18 mouse cellular contexts compared by ENCODE assay signal in the genomic region with DNA sequence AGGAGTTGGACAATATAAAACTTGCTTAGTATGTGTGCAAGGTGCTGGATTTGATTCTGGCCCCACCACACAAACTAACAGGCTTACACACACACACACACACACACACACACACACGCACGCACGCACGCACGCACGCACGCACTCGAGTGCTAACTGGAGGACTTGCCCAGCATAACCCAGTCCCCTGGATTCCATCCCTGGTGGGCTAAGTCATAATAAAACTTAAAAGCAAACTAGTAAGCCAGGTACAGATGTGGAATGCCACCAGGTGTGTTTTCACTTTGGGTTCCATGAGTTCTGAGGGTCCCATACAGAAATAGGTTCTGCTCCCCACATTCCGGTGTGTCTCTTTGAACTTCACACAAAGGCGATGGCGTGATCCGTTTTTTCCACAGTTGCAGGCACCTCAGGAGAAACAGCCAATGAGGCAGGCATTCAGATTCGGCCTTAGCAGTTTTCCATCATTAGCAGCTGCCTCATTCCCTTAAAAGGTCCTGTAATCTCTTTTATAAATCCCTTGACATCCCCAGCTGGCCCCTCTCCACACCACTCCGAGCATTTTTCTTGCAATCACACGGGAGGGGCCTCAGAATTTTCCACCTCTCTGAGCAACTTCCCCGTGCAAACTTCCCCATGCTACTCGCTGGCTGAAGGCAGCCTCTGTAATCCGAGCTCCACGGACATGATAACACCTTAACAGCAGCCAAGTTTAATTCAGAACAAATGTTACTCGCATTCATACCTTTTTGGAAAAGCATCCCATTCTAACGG. TPM values are rescaled to one million over a fixed set of nuclear protein-coding genes. Genes with fewer than 3 reads are reported as not detected.
DNase-seq lines count a peak whose midpoint lies in the region; ATAC-seq and TF ChIP-seq lines count a peak whose summit lies in the region.
"Had no signal": no experiment of that assay in that cellular context is flagged by ENCODE, and none has a peak within 500 bp of the region (broad histone marks: within the 10 kb centered on the region; RNA-seq: fewer than 3 reads in every experiment).

No protein-coding gene starts in this region.

- intact Hi-C loops in heart, postnatal 14 days (cut with DNase I), result loop anchor here (5.0 kb wide), 1 partner anchor 208 kb away; no protein-coding TSS in a partner anchor

- H3K4me3 ChIP-seq in heart, embryonic 13.5 days, result no peak overlapping the region
- no peak overlapping the region for H3K4me3 ChIP-seq in heart, postnatal 0 days (ENCODE audit: low read depth, low read length)
- H3K4me3 ChIP-seq in stomach, embryonic 15.5 days (replicated peaks), result no peak overlapping the region
- H3K4me3 ChIP-seq in midbrain, embryonic 11.5 days (ENCODE audit: low read depth, low read length), result no peak overlapping the region
- H3K4me3 ChIP-seq: left cerebral cortex, adult 2 months; midbrain, embryonic 12.5 days; myocyte had no signal

- peaks cover 37% of the 10 kb centered on the region for H3K4me1 ChIP-seq in heart, embryonic 13.5 days
- H3K4me1 ChIP-seq in heart, postnatal 0 days (ENCODE audit: control insufficient read depth, insufficient read depth), result peaks cover 7% of the 10 kb centered on the region
- H3K4me1 ChIP-seq in stomach, embryonic 15.5 days, result 0 out of 2 replicates have a peak, but pooled peaks cover 2% of the 10 kb centered on the region
- H3K4me1 ChIP-seq in midbrain, embryonic 11.5 days (ENCODE audit: control insufficient read depth, insufficient read depth, low read length), result no peaks in the 10 kb centered on the region
- H3K4me1 ChIP-seq: midbrain, embryonic 12.5 days had no signal

- DNase-seq in heart, postnatal 14 days, result no peak
- DNase-seq in lung, postnatal 10 days, result peak; percentile 48
- DNase-seq in lung, postnatal 25 days (ENCODE audit: low spot score), result no peak
- DNase-seq in heart, postnatal 0 days (ENCODE audit: low spot score), result peak; percentile 43
- DNase-seq in MN1 (ENCODE audit: low spot score), result no peak
- DNase-seq in midbrain, embryonic 11.5 days (ENCODE audit: low spot score, missing footprints), result no peak
- DNase-seq: cerebellum, adult 11 months; gastrocnemius, postnatal 14 days; kidney, adult 9 months had no signal

- ATAC-seq in heart, embryonic 13.5 days (ENCODE audit: extremely low read depth, insufficient number of reproducible peaks, low FRiP score, low TSS enrichment), result peak; percentile 20; the same call in 1 of the 2 replicates
- peak; percentile 40 for ATAC-seq in heart, postnatal 0 days (ENCODE audit: insufficient read depth, low read depth)
- ATAC-seq in stomach, embryonic 15.5 days (ENCODE audit: insufficient read depth, low FRiP score, low read depth), result 0 out of 2 replicates have a peak, but pooled peaks have one; percentile 25
- ATAC-seq in midbrain, embryonic 11.5 days (ENCODE audit: low FRiP score), result no peak
- ATAC-seq: forebrain, embryonic 16.5 days; hindbrain, embryonic 16.5 days had no signal

- no peaks in the 10 kb centered on the region for H3K27me3 ChIP-seq in heart, embryonic 13.5 days (replicated peaks)
- H3K27me3 ChIP-seq in heart, postnatal 0 days (ENCODE audit: control insufficient read depth, insufficient read depth, low read length), result no peaks in the 10 kb centered on the region
- no peaks in the 10 kb centered on the region for H3K27me3 ChIP-seq in stomach, embryonic 15.5 days (replicated peaks)
- no peaks in the 10 kb centered on the region for H3K27me3 ChIP-seq in midbrain, embryonic 11.5 days (ENCODE audit: control insufficient read depth, insufficient read depth, low read length)
- H3K27me3 ChIP-seq: midbrain, embryonic 12.5 days had no signal

- peak overlapping the region; percentile 78 for H3K27ac ChIP-seq in heart, embryonic 13.5 days (replicated peaks)
- peak overlapping the region; percentile 43 for H3K27ac ChIP-seq in heart, postnatal 0 days (ENCODE audit: low read depth)
- no peak overlapping the region; the same call in 1 of the 2 replicates for H3K27ac ChIP-seq in stomach, embryonic 15.5 days
- no peak overlapping the region for H3K27ac ChIP-seq in midbrain, embryonic 11.5 days (ENCODE audit: low read depth, low read length)
- H3K27ac ChIP-seq: left cerebral cortex, adult 2 months; liver, embryonic 14.5 days; midbrain, embryonic 12.5 days had no signal

- no peaks in the 10 kb centered on the region for H3K36me3 ChIP-seq in heart, embryonic 13.5 days
- no peaks in the 10 kb centered on the region for H3K36me3 ChIP-seq in heart, postnatal 0 days (replicated peaks; ENCODE audit: control insufficient read depth, insufficient read depth, low read length)
- no peaks in the 10 kb centered on the region for H3K36me3 ChIP-seq in stomach, embryonic 15.5 days
- H3K36me3 ChIP-seq in midbrain, embryonic 11.5 days (ENCODE audit: control insufficient read depth, insufficient read depth, low read length), result no peaks in the 10 kb centered on the region
- H3K36me3 ChIP-seq: G1E; midbrain, embryonic 12.5 days had no signal

- WGBS in heart, embryonic 13.5 days, result 37% methylated on average over 21 of the region's 21 CpGs
- 39% methylated on average over 21 of the region's 21 CpGs for WGBS in heart, postnatal 0 days
- 55% methylated on average over 21 of the region's 21 CpGs for WGBS in stomach, embryonic 15.5 days
- 76% methylated on average over 21 of the region's 21 CpGs for WGBS in midbrain, embryonic 11.5 days

- TF ChIP-seq CTCF in heart, postnatal 0 days (IDR thresholded peaks at IDR 0.05; ENCODE audit: low read depth), result no peak

- no peaks in the 10 kb centered on the region for H3K9me3 ChIP-seq in heart, embryonic 13.5 days
- H3K9me3 ChIP-seq in heart, postnatal 0 days (replicated peaks; ENCODE audit: control insufficient read depth, low read length), result no peaks in the 10 kb centered on the region
- H3K9me3 ChIP-seq in stomach, embryonic 15.5 days, result no peaks in the 10 kb centered on the region
- H3K9me3 ChIP-seq in midbrain, embryonic 11.5 days (ENCODE audit: control insufficient read depth, low read length), result no peaks in the 10 kb centered on the region
- H3K9me3 ChIP-seq: G1E; midbrain, embryonic 12.5 days had no signal

- H3K9ac ChIP-seq in heart, embryonic 13.5 days, result peak overlapping the region; percentile 28
- no peak overlapping the region for H3K9ac ChIP-seq in heart, postnatal 0 days (replicated peaks; ENCODE audit: low read depth, low read length)
- no peak overlapping the region for H3K9ac ChIP-seq in stomach, embryonic 15.5 days
- no peak overlapping the region for H3K9ac ChIP-seq in midbrain, embryonic 11.5 days (ENCODE audit: low read length)
- H3K9ac ChIP-seq: liver, embryonic 14.5 days; midbrain, embryonic 12.5 days had no signal

- TF ChIP-seq EP300 in heart, postnatal 0 days (IDR thresholded peaks at IDR 0.05; ENCODE audit: low read depth), result no peak

- peak overlapping the region; percentile 33 for H3K4me2 ChIP-seq in heart, embryonic 13.5 days
- 0 out of 2 replicates have a peak overlapping the region, but pooled peaks have one; percentile 9 for H3K4me2 ChIP-seq in heart, postnatal 0 days (ENCODE audit: low read depth, low read length)
- H3K4me2 ChIP-seq in stomach, embryonic 15.5 days, result no peak overlapping the region
- no peak overlapping the region for H3K4me2 ChIP-seq in midbrain, embryonic 11.5 days
- H3K4me2 ChIP-seq: midbrain, embryonic 12.5 days had no signal

RNA-seq across cellular contexts. Expression of gene Nos1ap, which starts 15.8 kb away (rescaled TPM):
- polyA plus RNA-seq in heart, embryonic 13.5 days (2015; fragmentation: Nextera tagmentation; extraction: Ambion mirVana), result 17.9 and 21.2 TPM in 2 replicates
- total RNA-seq in heart, postnatal 14 days (2021), result 10 to 100 TPM; 21.8 to 24.0 TPM
- total RNA-seq in heart, postnatal 0 days (2014; rRNA removed; ENCODE audit: low replicate concordance), result 0.99 and 22.1 TPM in 2 replicates
- polyA plus RNA-seq in heart, postnatal 0 days (2015; fragmentation: Nextera tagmentation; extraction: Ambion mirVana), result 7.7 and 10.3 TPM in 2 replicates
- polyA plus RNA-seq in stomach, embryonic 15.5 days (2015; fragmentation: Nextera tagmentation; extraction: Ambion mirVana), result 14.7 and 15.5 TPM in 2 replicates
- 5.7 and 7.8 TPM in 2 replicates for polyA plus RNA-seq in midbrain, embryonic 11.5 days (2014; fragmentation: Nextera tagmentation; extraction: Ambion mirVana)

RNA-seq across cellular contexts. Expression of gene Olfml2b, which starts 38.9 kb away (rescaled TPM):
- polyA plus RNA-seq in heart, embryonic 13.5 days (2015; fragmentation: Nextera tagmentation; extraction: Ambion mirVana), result 35.8 and 38.4 TPM in 2 replicates
- 10 to 100 TPM; 16.6 to 17.3 TPM for total RNA-seq in heart, postnatal 14 days (2021)
- 63.0 and 76.5 TPM in 2 replicates for total RNA-seq in heart, postnatal 0 days (2014; rRNA removed; ENCODE audit: low replicate concordance)
- polyA plus RNA-seq in heart, postnatal 0 days (2015; fragmentation: Nextera tagmentation; extraction: Ambion mirVana), result 19.3 and 26.3 TPM in 2 replicates
- 30.7 and 38.5 TPM in 2 replicates for polyA plus RNA-seq in stomach, embryonic 15.5 days (2015; fragmentation: Nextera tagmentation; extraction: Ambion mirVana)
- polyA plus RNA-seq in midbrain, embryonic 11.5 days (2014; fragmentation: Nextera tagmentation; extraction: Ambion mirVana), result 5.1 and 5.8 TPM in 2 replicates
- polyA plus RNA-seq: G1E had no signal

Comparison
In these comparisons a context has a peak if more than half of its experiments do, and no peak if none do; other contexts are left out.
1. DNase-seq: peak in lung, postnatal 10 days (single experiment) and heart, postnatal 0 days (single experiment); none in heart, postnatal 14 days (0 of 2), lung, postnatal 25 days (single experiment), MN1 (single experiment) and midbrain, embryonic 11.5 days (single experiment).
2. H3K27ac ChIP-seq: peak in heart, embryonic 13.5 days (single experiment) and heart, postnatal 0 days (single experiment); none in stomach, embryonic 15.5 days (single experiment) and midbrain, embryonic 11.5 days (single experiment).
3. H3K4me2 ChIP-seq: peak in heart, embryonic 13.5 days (single experiment) and heart, postnatal 0 days (single experiment); none in stomach, embryonic 15.5 days (single experiment) and midbrain, embryonic 11.5 days (single experiment).